ENCODE assay signal across 12 mouse cellular contexts in genomic region chr4:154982247-154983120, GRCm38 (mm10). TPM values are rescaled to one million over a fixed set of nuclear protein-coding genes. Genes with fewer than 3 reads are reported as not detected.
A peak's percentile ranks its signal among the peaks of the same experiment; 100 is the strongest.
DNase-seq lines count a peak whose midpoint lies in the region; ATAC-seq and TF ChIP-seq lines count a peak whose summit lies in the region.
"Had no signal": no experiment of that assay in that cellular context is flagged by ENCODE, and none has a peak within 500 bp of the region (broad histone marks: within the 10 kb centered on the region; RNA-seq: fewer than 3 reads in every experiment).

No protein-coding gene starts in this region.

- H3K4me2 ChIP-seq in hindbrain, embryonic 12.5 days (replicated peaks): no peak overlapping the region
- no peak overlapping the region for H3K4me2 ChIP-seq in hindbrain, embryonic 16.5 days (ENCODE audit: low read length)

- H3K27me3 ChIP-seq in hindbrain, embryonic 12.5 days: peaks cover 18% of the 10 kb centered on the region; the same call in 1 of the 2 replicates
- peaks cover 2% of the 10 kb centered on the region; the same call in 1 of the 2 replicates for H3K27me3 ChIP-seq in hindbrain, embryonic 16.5 days (replicated peaks; ENCODE audit: control insufficient read depth, insufficient read depth, low read length)
- peaks cover 32% of the 10 kb centered on the region for H3K27me3 ChIP-seq in E14TG2a.4 (ENCODE audit: insufficient read depth, low read length)

- peaks cover 21% of the 10 kb centered on the region for H3K4me1 ChIP-seq in hindbrain, embryonic 12.5 days
- H3K4me1 ChIP-seq in hindbrain, embryonic 16.5 days (ENCODE audit: control insufficient read depth, insufficient read depth, low read depth, low read length): peaks cover 10% of the 10 kb centered on the region
- peaks cover 79% of the 10 kb centered on the region for H3K4me1 ChIP-seq in E14TG2a.4 (replicated peaks; ENCODE audit: low read depth, low read length)

- ATAC-seq in hindbrain, embryonic 12.5 days (ENCODE audit: low FRiP score): no peak
- no peak for ATAC-seq in hindbrain, embryonic 16.5 days
- ATAC-seq in megakaryocyte progenitor cell, adult 5-6 weeks (replicated peaks; ENCODE audit: poor library complexity): peak; percentile 35

- H3K4me3 ChIP-seq in hindbrain, embryonic 12.5 days: no peak overlapping the region
- H3K4me3 ChIP-seq in hindbrain, embryonic 16.5 days (ENCODE audit: low read length): no peak overlapping the region
- H3K4me3 ChIP-seq in E14TG2a.4 (replicated peaks; ENCODE audit: low read length): peak overlapping the region; percentile 73; the same call in 1 of the 2 replicates
- H3K4me3 ChIP-seq: layer of hippocampus, adult 2 months had no signal

- DNase-seq in adrenal gland, postnatal 14 days: peak; percentile 80
- DNase-seq in testis, postnatal 10 days (ENCODE audit: low spot score): no peak
- no peak for DNase-seq in frontal cortex, adult 2 months (ENCODE audit: extremely low spot score in 1 of 2, low spot score in 1 of 2)
- DNase-seq in gastrocnemius, postnatal 10 days: no peak

- H3K9ac ChIP-seq in hindbrain, embryonic 12.5 days: peak overlapping the region; percentile 13; the same call in 1 of the 2 replicates
- no peak overlapping the region; the same call in 1 of the 2 replicates for H3K9ac ChIP-seq in hindbrain, embryonic 16.5 days (ENCODE audit: low read depth, low read length)
- H3K9ac ChIP-seq: liver, embryonic 14.5 days had no signal

- H3K9me3 ChIP-seq in hindbrain, embryonic 12.5 days (replicated peaks): no peaks in the 10 kb centered on the region
- H3K9me3 ChIP-seq in hindbrain, embryonic 16.5 days (ENCODE audit: control insufficient read depth, low read length): no peaks in the 10 kb centered on the region
- no peaks in the 10 kb centered on the region for H3K9me3 ChIP-seq in E14TG2a.4 (ENCODE audit: low read length)

- no peak overlapping the region for H3K27ac ChIP-seq in hindbrain, embryonic 12.5 days
- no peak overlapping the region for H3K27ac ChIP-seq in hindbrain, embryonic 16.5 days (ENCODE audit: low read depth, low read length)
- H3K27ac ChIP-seq: liver, embryonic 14.5 days had no signal

- 76% methylated on average over 19 of the region's 19 CpGs for WGBS in hindbrain, embryonic 12.5 days
- 75% methylated on average over 18 of the region's 19 CpGs for WGBS in hindbrain, embryonic 16.5 days

- TF ChIP-seq CTCF in E14TG2a.4 (conservative IDR thresholded peaks at IDR 0.05; ENCODE audit: low read length): no peak

- H3K36me3 ChIP-seq in hindbrain, embryonic 12.5 days: peaks cover 40% of the 10 kb centered on the region
- peaks cover 19% of the 10 kb centered on the region for H3K36me3 ChIP-seq in hindbrain, embryonic 16.5 days (ENCODE audit: control insufficient read depth, insufficient read depth, low read length)
- peaks cover 48% of the 10 kb centered on the region for H3K36me3 ChIP-seq in E14TG2a.4 (ENCODE audit: insufficient read depth, low read length)

RNA-seq across cellular contexts. Expression of gene Pank4, which starts 18.6 kb away (rescaled TPM):
- polyA plus RNA-seq in hindbrain, embryonic 12.5 days (2016; fragmentation: Nextera tagmentation; extraction: Ambion mirVana): 42.5 and 44.5 TPM in 2 replicates
- polyA plus RNA-seq in hindbrain, embryonic 16.5 days (2015; fragmentation: Nextera tagmentation; extraction: Ambion mirVana): 37.8 and 39.5 TPM in 2 replicates
- 27.9 and 30.2 TPM in 2 replicates for total RNA-seq in adrenal gland, postnatal 14 days (2021)
- 28.0 and 43.9 TPM in 2 replicates for total RNA-seq in megakaryocyte progenitor cell, adult 5-6 weeks (2015)
- total RNA-seq in megakaryocyte progenitor cell, adult 5-6 weeks (2017): 24.6 and 24.8 TPM in 2 replicates
- polyA plus RNA-seq in frontal cortex, adult 2 months (2012; rRNA removed): 73.0 and 76.7 TPM in 2 replicates
- 10 to 100 TPM; 26.1 to 28.7 TPM for total RNA-seq in gastrocnemius, postnatal 10 days (2021)

RNA-seq across cellular contexts. Expression of gene Hes5, which starts 21.8 kb away (rescaled TPM):
- 293 and 329 TPM in 2 replicates for polyA plus RNA-seq in hindbrain, embryonic 12.5 days (2016; fragmentation: Nextera tagmentation; extraction: Ambion mirVana)
- 146 and 167 TPM in 2 replicates for polyA plus RNA-seq in hindbrain, embryonic 16.5 days (2015; fragmentation: Nextera tagmentation; extraction: Ambion mirVana)
- total RNA-seq in adrenal gland, postnatal 14 days (2021): not detected in 2 replicates
- total RNA-seq in megakaryocyte progenitor cell, adult 5-6 weeks (2015): 0.64 and 0.67 TPM in 2 replicates
- total RNA-seq in megakaryocyte progenitor cell, adult 5-6 weeks (2017): 0.24 and 4.5 TPM in 2 replicates
- polyA plus RNA-seq in frontal cortex, adult 2 months (2012; rRNA removed): 45.3 and 68.8 TPM in 2 replicates
- total RNA-seq in gastrocnemius, postnatal 10 days (2021): under 1 TPM in 1 of 2 experiments, not detected in 1; 0.36 TPM
- total RNA-seq: heart, adult 8-10 months; heart, postnatal 4 days had no signal

RNA-seq across cellular contexts. Expression of gene Tnfrsf14, which starts 54.1 kb away (rescaled TPM):
- polyA plus RNA-seq in hindbrain, embryonic 12.5 days (2016; fragmentation: Nextera tagmentation; extraction: Ambion mirVana): 0.79 and 0.97 TPM in 2 replicates
- polyA plus RNA-seq in hindbrain, embryonic 16.5 days (2015; fragmentation: Nextera tagmentation; extraction: Ambion mirVana): 0.23 and 0.27 TPM in 2 replicates
- 8.3 and 10.6 TPM in 2 replicates for total RNA-seq in adrenal gland, postnatal 14 days (2021)
- total RNA-seq in megakaryocyte progenitor cell, adult 5-6 weeks (2015): 68.4 and 89.8 TPM in 2 replicates
- 58.3 and 68.2 TPM in 2 replicates for total RNA-seq in megakaryocyte progenitor cell, adult 5-6 weeks (2017)
- 1.7 and 1.9 TPM in 2 replicates for polyA plus RNA-seq in frontal cortex, adult 2 months (2012; rRNA removed)
- 1 to 10 TPM; 1.8 to 4.2 TPM for total RNA-seq in gastrocnemius, postnatal 10 days (2021)
